Mouse (Mus musculus) forebrain, embryonic 12.5 days (tissue): Measurements from ENCODE around the gene Lrwd1. TPM values are rescaled to one million over a fixed set of nuclear protein-coding genes. Genes with fewer than 3 reads are reported as not detected.
"Not testable (repeated sequence)": the region's sequence is repeated elsewhere in the genome, so short reads cannot be mapped to it uniquely, and the experiment has no call there.

Source experiments
- ATAC-seq: fragments of 200-750 bp; cut with Nextera tagmentation; 2 replicates; pipeline ENCODE4 v1.8.0; 2017; ENCODE audit warnings: moderate TSS enrichment; ENCODE audit not compliant: low FRiP score
- H3K27ac ChIP-seq: fragments of 300-500 bp; sonication (generic); 2 replicates; pipeline ENCODE4 v1.5.1; 2016; ENCODE audit warnings: mild to moderate bottlenecking
- H3K27me3 ChIP-seq: fragments of 300-500 bp; sonication (generic); 2 replicates; pipeline ENCODE4 v1.6.1; 2016; ENCODE audit warnings: mild to moderate bottlenecking
- H3K36me3 ChIP-seq: fragments of 300-500 bp; sonication (generic); replicated peaks from 2 replicates; pipeline ENCODE4 v1.6.1; 2016; ENCODE audit warnings: mild to moderate bottlenecking
- H3K4me1 ChIP-seq: fragments of 300-500 bp; sonication (generic); 2 replicates; pipeline ENCODE4 v1.6.1; 2016
- H3K4me2 ChIP-seq: fragments of 300-500 bp; sonication (generic); 2 replicates; pipeline ENCODE4 v1.6.1; 2016; ENCODE audit warnings: mild to moderate bottlenecking, moderate library complexity
- H3K4me3 ChIP-seq: fragments of 300-500 bp; sonication (generic); replicated peaks from 2 replicates; pipeline ENCODE4 v1.5.1; 2016; ENCODE audit warnings: mild to moderate bottlenecking
- H3K9ac ChIP-seq: fragments of 300-500 bp; sonication (generic); 2 replicates; pipeline ENCODE4 v1.6.1; 2016; ENCODE audit warnings: mild to moderate bottlenecking
- H3K9me3 ChIP-seq: fragments of 300-500 bp; sonication (generic); 2 replicates; pipeline ENCODE4 v1.6.1; 2016
- WGBS: fragments of 180-500 bp; shearing (Covaris S2); methylation state at CpG from one replicate; pipeline ENCODE4 v1.1.7; 2016; 5-methylcytosine and 5-hydroxymethylcytosine counted together
- polyA plus RNA-seq: library from polyadenylated mRNA; unstranded; fragments of >200 nt; fragmentation: Nextera tagmentation; extraction: Ambion mirVana; gene quantifications from 2 replicates; pipeline ENCODE4 v1.2.1, GENCODE M21; 2016

Gene Lrwd1
- polyA plus RNA-seq, 1 experiment from 2014 or later, result 44.2 TPM

DNA sequence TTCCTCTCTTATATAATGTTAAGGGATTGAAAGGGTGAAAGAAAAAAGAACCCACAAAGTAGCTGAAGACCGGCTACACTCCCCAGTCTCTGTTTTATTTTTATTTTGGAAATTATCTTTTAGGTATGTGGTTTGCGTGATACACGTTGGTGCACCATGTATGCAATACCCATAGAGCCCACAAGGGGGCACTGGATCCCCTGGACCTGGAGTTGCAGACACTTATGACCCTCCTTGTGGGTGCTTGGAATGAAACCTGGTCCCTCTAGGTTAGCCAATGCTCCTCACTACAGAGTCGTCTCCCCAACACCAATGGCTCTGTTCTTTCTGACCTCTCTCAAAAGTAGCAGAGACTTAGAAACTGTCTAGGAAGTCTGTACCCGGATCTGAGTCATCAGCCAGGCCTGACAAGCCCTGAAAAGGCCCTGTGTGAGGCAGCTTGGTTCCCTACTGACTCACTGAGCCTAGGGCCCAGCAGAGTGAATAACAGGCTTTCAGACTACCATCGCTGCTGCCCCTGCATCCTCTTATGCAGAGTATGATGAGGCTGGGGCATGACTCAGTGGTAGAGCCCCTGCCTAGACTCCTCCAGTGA lies 7.4 kb upstream of the Lrwd1 start:
- 86% methylated on average over 6 of the region's 6 CpGs for WGBS
- no peaks in the 10 kb centered on the region for H3K27me3 ChIP-seq
- H3K36me3 ChIP-seq, result peaks cover 36% of the 10 kb centered on the region
- H3K4me3 ChIP-seq, result no peak overlapping the region
- no peak overlapping the region for H3K4me2 ChIP-seq
- no peak overlapping the region for H3K27ac ChIP-seq
- ATAC-seq, result no peak
- peaks cover 6% of the 10 kb centered on the region; the same call in 1 of the 2 replicates for H3K9me3 ChIP-seq
- no peaks in the 10 kb centered on the region for H3K4me1 ChIP-seq
- no peak overlapping the region for H3K9ac ChIP-seq

DNA sequence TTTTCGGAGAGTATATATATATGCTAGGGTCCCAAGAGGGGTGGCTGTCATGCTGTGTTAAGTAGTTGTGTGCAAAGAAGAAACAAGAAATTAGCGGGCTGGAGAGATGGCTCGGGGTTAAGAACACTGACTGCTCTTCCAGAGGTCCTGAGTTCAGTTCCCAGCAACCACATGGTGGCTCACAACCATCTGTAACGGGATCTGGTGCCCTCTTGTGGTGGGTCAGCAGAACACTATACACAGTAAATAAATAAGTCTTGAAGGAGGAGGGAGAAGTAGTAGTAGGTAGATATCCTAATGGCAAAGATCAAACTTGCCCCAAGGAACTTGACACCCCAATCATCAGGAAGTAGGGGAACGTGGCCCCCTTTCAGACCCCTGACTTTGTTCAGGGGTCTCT lies 6.9 kb upstream of the Lrwd1 start:
- peaks cover 37% of the 10 kb centered on the region for H3K36me3 ChIP-seq
- H3K4me3 ChIP-seq, result no peak overlapping the region
- no peak overlapping the region for H3K4me2 ChIP-seq
- no peaks in the 10 kb centered on the region for H3K4me1 ChIP-seq
- H3K27me3 ChIP-seq, result no peaks in the 10 kb centered on the region
- H3K27ac ChIP-seq, result no peak overlapping the region
- WGBS, result 88% methylated on average over 5 of the region's 5 CpGs
- no peak for ATAC-seq
- peaks cover 6% of the 10 kb centered on the region; the same call in 1 of the 2 replicates for H3K9me3 ChIP-seq
- H3K9ac ChIP-seq, result no peak overlapping the region

DNA sequence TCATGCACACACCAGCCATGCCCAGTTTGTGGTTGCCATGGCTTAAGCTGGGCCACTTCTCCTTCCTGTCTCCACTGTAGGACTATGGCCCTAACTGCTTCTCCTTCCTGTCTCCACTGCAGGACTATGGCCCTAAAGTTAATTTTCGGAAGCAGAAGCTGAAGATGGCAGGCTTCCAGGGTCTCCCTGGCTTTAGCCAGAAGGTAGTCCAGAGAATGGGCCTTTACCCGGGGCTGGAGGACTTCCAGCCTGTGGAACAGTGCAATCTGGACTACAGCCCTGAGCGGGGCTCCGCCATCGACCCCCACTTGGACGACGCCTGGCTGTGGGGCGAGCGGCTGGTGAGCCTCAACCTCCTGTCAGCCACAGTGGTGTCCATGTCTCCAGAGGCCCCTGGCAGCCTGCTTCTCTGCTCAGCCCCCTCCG lies 4.2 kb upstream of the Lrwd1 start:
- peaks cover 37% of the 10 kb centered on the region for H3K36me3 ChIP-seq
- peaks cover 6% of the 10 kb centered on the region; the same call in 1 of the 2 replicates for H3K9me3 ChIP-seq
- no peaks in the 10 kb centered on the region for H3K27me3 ChIP-seq
- H3K4me2 ChIP-seq, result no peak overlapping the region
- H3K9ac ChIP-seq, result no peak overlapping the region
- peaks cover 16% of the 10 kb centered on the region for H3K4me1 ChIP-seq
- 96% methylated on average over 10 of the region's 10 CpGs for WGBS
- ATAC-seq, result no peak
- H3K4me3 ChIP-seq, result no peak overlapping the region
- H3K27ac ChIP-seq, result no peak overlapping the region

DNA sequence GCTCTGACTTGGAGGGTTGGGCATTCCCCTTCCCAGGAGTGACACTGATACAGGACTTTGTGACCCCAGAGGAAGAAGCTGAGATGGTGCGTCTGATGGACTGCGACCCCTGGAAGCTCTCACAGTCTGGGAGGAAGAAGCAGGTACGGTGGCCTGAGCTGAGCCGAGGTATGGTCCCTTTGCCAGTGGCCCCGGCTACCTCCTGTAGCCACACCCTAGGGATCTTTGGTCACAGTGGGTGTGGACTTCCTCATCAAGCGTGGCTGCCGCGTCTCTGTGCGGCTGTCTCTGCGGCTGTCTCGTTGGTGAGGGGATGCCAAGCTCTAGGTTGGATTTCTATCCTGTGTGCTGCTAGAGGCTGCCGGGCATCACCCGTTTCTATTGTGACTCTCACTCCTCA lies 3.5 kb upstream of the Lrwd1 start:
- no peaks in the 10 kb centered on the region for H3K27me3 ChIP-seq
- H3K36me3 ChIP-seq, result peaks cover 37% of the 10 kb centered on the region
- no peak for ATAC-seq
- no peak overlapping the region for H3K27ac ChIP-seq
- no peak overlapping the region for H3K9ac ChIP-seq
- WGBS, result 95% methylated on average over 13 of the region's 13 CpGs
- no peak overlapping the region for H3K4me2 ChIP-seq
- H3K4me1 ChIP-seq, result peaks cover 23% of the 10 kb centered on the region
- no peak overlapping the region for H3K4me3 ChIP-seq
- peaks cover 6% of the 10 kb centered on the region; the same call in 1 of the 2 replicates for H3K9me3 ChIP-seq

DNA sequence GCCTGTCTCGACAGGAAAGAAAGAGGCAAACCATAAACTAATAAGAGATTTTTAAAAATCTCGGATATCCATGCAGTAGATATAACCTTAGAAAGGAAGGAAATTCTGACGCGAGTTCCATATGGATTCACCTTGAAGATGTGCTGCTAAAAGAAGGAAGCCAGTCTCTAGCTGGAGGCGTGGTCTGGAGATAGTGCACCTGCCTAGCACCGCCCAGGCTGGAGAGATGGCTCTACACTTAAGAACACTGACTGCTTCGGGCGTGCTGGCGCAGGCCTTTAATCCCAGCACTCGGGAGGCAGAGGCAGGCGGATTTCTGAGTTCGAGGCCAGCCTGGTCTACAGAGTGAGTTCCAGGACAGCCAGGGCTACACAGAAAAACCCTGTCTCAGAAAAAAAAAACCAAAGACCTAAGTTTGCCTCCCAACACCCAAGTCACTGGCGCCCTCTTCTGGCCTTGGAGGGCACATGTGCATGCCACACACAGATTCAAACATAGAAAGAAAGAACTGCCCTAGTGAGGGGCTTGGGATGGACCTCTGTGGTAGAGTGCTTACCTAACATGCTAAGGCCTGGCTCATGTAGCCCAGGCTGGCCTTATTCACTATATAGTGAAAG lies 1.9 kb upstream of the Lrwd1 start:
- Histone ChIP-seq H3K4me2 (no peak overlapping the region), H3K9ac (no peak overlapping the region), H3K4me3 (no peak overlapping the region), H3K36me3 (peaks cover 45% of the 10 kb centered on the region), H3K4me1 (peaks cover 25% of the 10 kb centered on the region), H3K9me3 (no peaks in the 10 kb centered on the region), H3K27ac (no peak overlapping the region), H3K27me3 (no peaks in the 10 kb centered on the region)
- no peak for ATAC-seq
- 75% methylated on average over 13 of the region's 13 CpGs for WGBS

DNA sequence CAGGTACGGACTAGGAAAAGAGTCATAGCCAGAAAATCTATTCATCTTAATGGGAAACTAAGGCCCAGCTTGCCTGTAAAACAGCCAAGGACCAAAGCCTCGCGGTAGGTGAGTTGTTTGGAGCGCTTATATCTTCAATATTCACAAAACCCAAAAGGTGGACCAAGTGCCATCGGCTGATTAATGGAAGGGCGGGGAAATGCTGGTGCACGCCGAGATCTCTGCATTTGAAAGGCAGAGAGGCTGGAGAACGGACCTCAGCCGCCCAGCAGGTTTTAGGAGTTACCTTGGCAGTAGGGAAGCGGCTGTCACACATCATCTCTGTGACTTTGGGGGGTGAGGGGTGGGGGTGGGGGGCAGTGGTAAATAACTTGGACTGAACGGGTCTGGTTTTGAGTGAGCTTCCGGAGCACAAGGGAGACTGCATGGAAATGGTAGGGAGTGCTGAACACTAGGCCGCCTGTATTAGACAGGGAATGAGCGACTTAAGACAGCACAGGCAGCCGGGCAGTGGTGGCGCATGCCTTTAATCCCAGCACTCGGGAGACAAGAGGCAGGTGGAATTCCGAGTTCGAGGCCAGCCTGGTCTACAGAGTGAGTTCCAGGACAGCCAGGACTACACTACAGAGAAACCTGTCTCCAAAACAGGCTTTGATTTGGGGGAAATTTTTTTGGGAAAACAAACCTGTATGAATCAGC lies 567 bp upstream of the Lrwd1 start:
- H3K4me2 ChIP-seq, result peak overlapping the region; percentile 83
- H3K4me3 ChIP-seq, result peak overlapping the region; percentile 70
- H3K9me3 ChIP-seq, result no peaks in the 10 kb centered on the region
- H3K36me3 ChIP-seq, result peaks cover 48% of the 10 kb centered on the region
- ATAC-seq, result no peak; the same call in none of the 2 replicates
- peaks cover 25% of the 10 kb centered on the region for H3K4me1 ChIP-seq
- H3K27ac ChIP-seq, result no peak overlapping the region
- 7% methylated on average over 20 of the region's 20 CpGs for WGBS
- H3K27me3 ChIP-seq, result no peaks in the 10 kb centered on the region
- H3K9ac ChIP-seq, result peak overlapping the region; percentile 78

DNA sequence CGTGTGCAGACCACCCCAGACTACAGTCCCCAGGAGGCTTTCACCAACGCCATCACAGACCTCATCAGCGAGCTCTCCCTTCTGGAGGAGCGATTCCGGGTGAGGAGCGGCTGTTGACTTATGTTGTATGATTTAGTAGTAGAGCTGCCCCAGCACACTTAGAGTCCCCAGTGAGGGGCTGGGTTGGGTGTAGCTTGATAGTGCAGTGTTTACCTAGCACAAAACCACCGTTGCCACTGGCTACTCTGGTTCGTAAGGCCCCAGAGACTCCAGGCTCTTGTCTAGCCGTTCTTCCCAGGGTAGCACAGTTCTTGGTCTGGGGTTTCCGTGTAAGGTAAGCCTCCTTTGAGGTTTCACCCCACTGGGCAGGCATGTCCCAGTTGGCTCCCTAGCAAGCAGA lies 13.7 kb downstream of the Lrwd1 start:
- H3K4me2 ChIP-seq, result no peak overlapping the region
- H3K9me3 ChIP-seq, result no peaks in the 10 kb centered on the region
- WGBS, result 85% methylated on average over 10 of the region's 10 CpGs

DNA sequence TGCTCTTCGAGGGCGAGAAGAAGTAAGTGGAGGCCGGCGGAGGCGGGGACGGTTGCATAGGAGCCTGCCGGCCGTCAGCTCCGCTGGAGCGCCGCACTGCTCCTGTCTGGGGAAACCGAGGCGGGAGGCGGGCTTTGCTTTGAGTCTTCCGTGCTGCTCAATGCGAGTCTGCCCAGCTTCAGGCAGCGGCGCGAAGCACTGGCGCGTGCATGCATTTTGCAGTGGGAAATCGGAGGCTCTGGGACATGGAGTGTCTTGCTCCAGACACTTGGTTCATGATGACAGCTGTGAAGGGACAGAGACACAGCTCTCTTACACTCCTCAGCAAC lies 19.1 kb downstream of the Lrwd1 start:
- peaks cover 23% of the 10 kb centered on the region for H3K36me3 ChIP-seq
- no peaks in the 10 kb centered on the region for H3K27me3 ChIP-seq
- 0% methylated on average over 22 of the region's 22 CpGs for WGBS
- peaks cover 24% of the 10 kb centered on the region for H3K4me1 ChIP-seq
- ATAC-seq, result peak; percentile 65
- H3K27ac ChIP-seq, result peak overlapping the region; percentile 71
- peak overlapping the region; percentile 91 for H3K4me3 ChIP-seq
- peak overlapping the region; percentile 82 for H3K9ac ChIP-seq
- peak overlapping the region; percentile 89 for H3K4me2 ChIP-seq
- H3K9me3 ChIP-seq, result no peaks in the 10 kb centered on the region

More for the DNA sequence above, 13.7 kb downstream of the Lrwd1 start:
- no peak overlapping the region for H3K9ac ChIP-seq
- peaks cover 14% of the 10 kb centered on the region for H3K4me1 ChIP-seq
- no peak for ATAC-seq
- no peaks in the 10 kb centered on the region for H3K27me3 ChIP-seq
- H3K4me3 ChIP-seq, result no peak overlapping the region
- peaks cover 71% of the 10 kb centered on the region for H3K36me3 ChIP-seq
- H3K27ac ChIP-seq, result no peak overlapping the region

DNA sequence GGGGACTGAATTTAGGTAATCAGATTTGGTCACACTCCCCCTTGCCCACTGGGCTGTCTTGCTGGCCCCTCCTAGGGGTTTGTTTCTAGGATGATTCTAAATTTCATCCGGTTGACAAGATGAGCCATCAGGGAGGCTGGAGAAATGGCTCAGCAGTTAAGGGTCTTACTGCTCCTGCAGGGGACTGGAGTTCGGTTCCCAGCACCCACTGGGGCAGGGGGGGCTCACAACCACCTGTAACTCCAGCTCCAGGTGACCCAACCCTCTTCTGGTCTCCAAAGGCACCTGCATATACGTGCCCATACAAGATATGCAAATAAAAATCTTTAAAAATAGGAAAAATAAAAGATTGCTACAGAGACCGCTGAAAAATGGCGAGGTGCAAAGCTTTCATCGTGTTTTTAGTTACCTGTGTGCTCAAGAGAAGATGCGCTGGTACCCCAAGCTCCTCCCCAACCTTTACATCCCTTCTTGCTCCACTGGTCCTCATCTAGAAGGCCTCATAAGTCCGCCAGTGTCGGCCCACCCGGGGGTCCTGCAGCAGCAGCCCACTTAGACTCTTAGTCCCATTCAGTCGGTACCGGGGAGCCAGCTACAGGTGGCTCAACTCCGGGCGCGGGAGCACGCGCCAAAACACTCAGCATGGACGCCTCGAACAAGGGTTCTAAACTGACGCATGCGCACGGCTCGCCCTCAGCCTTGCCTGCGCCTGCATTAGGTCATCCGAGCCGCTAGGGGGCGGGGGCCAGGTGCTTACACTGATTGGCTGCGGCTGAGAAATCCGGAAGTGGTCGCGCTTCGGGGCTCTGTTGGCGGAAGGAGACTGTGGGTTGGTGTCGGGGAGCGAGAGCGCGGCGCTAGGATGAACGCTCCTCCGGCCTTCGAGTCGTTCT lies 19.7 kb downstream of the Lrwd1 start, which contains the start of gene Polr2j:
Polr2j (plus strand) TSS at position 741 of the 893 bp plus-strand sequence.
- peak within 1 kb of the TSS; percentile 91 for H3K4me3 ChIP-seq
- H3K4me2 ChIP-seq, result peak within 1 kb of the TSS; percentile 89
- peak; percentile 95 for ATAC-seq
- H3K27ac ChIP-seq, result peak within 1 kb of the TSS; percentile 71
- WGBS, result 4% methylated on average over 42 of the region's 42 CpGs
- no peaks in the 10 kb centered on the region for H3K9me3 ChIP-seq
- peaks cover 24% of the 10 kb centered on the region for H3K4me1 ChIP-seq
- peak within 1 kb of the TSS; percentile 82 for H3K9ac ChIP-seq
- peaks cover 18% of the 10 kb centered on the region for H3K36me3 ChIP-seq
- no peaks in the 10 kb centered on the region for H3K27me3 ChIP-seq

DNA sequence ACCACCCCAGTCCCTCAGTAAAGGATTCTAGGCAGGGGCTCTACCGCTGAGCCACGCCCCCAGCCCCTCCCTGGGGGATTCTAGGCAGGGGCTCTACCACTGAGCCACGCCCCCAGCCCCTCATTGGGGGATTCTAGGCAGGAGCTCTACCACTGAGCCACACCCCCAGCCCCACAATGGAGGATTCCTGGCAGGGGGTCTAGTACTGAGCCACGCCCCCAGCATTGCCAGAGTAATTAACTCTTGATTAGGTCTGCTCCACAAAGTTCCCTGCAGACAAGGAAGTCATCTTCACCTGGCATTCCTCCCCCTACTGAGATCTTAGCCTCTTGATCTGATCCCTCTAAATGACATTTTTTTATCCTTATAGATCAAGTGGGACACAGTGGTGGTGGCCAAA lies 22.3 kb downstream of the Lrwd1 start:
- not testable (repeated sequence) for H3K36me3 ChIP-seq, H3K9ac ChIP-seq
- 59% methylated on average over 4 of the region's 4 CpGs for WGBS

DNA sequence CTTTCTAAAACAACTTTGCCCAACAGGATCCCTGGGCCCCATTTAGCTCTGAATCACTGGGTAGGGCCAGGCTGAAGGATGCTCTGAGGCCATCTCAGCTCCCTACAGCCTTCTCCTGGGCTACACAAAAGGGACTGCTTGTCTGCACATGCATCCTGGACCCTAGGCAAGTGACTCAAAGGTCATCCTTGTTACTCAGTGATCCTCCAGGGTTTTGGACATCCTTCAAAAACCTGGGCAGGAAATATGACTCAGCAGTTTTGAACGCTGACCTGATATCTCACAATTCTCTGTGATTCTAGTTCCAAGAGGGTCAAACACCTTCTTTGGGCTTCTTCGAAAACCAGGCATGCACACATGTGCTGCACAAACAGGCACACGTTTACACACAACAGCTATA lies 26.8 kb downstream of the Lrwd1 start:
- H3K36me3 ChIP-seq, result no peaks in the 10 kb centered on the region
- H3K9ac ChIP-seq, result no peak overlapping the region
- no peak overlapping the region for H3K4me3 ChIP-seq
- ATAC-seq, result no peak
- WGBS, result 88% methylated on average over 3 of the region's 3 CpGs
- H3K9me3 ChIP-seq, result peaks cover 3% of the 10 kb centered on the region; the same call in 1 of the 2 replicates
- H3K27ac ChIP-seq, result no peak overlapping the region
- H3K4me2 ChIP-seq, result no peak overlapping the region
- H3K4me1 ChIP-seq, result no peaks in the 10 kb centered on the region
- H3K27me3 ChIP-seq, result 0 out of 2 replicates have a peak, but pooled peaks cover under 1% of the 10 kb centered on the region

More for the DNA sequence above, 22.3 kb downstream of the Lrwd1 start:
- not testable (repeated sequence) for H3K9me3 ChIP-seq, H3K4me3 ChIP-seq, H3K4me2 ChIP-seq, ATAC-seq, H3K27me3 ChIP-seq, H3K27ac ChIP-seq
- H3K4me1 ChIP-seq, result peaks cover 24% of the 10 kb centered on the region

DNA sequence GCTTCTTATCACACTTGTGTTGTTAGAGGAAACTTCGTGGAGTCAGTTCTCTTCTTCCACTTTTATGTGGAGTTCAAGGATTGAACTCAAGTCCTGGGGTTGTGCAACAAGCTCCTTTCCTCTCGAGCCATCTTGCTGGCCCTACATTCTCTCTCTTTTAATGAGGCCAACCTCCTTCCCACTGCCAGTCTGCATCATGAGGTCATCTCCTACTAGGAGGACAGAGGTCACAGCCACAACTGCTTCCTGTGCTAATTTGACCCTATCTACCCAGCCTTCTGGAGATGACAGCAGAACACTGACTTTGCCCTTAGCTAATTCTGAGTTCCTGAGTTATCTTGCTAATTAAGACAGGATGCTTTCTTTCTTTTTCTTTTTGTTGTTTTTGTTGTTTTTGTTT lies 27.4 kb downstream of the Lrwd1 start:
- ATAC-seq, result no peak
- WGBS, result 60% methylated on average over 2 of the region's 2 CpGs
- H3K36me3 ChIP-seq, result no peaks in the 10 kb centered on the region

More for the DNA sequence above, 27.4 kb downstream of the Lrwd1 start:
- H3K9me3 ChIP-seq, result peaks cover 3% of the 10 kb centered on the region; the same call in 1 of the 2 replicates
- H3K4me1 ChIP-seq, result no peaks in the 10 kb centered on the region
- no peak overlapping the region for H3K27ac ChIP-seq
- no peak overlapping the region for H3K4me3 ChIP-seq
- no peak overlapping the region for H3K4me2 ChIP-seq
- H3K27me3 ChIP-seq, result peaks cover 6% of the 10 kb centered on the region
- no peak overlapping the region for H3K9ac ChIP-seq
